Mouse (Mus musculus) pancreas, adult 10 weeks (tissue): Measurements from ENCODE around the gene Krtap5-4. TPM values are rescaled to one million over a fixed set of nuclear protein-coding genes. Genes with fewer than 3 reads are reported as not detected.

Source experiments
- polyA plus RNA-seq: library from polyadenylated mRNA; stranded (reverse); fragments of 350-450 nt; fragmentation: Illumina TruSeq; extraction: RNeasy Lipid Tissue Mini Kit (QIAGEN cat#74804); gene quantifications from one replicate; pipeline ENCODE4 v1.2.3, GENCODE M21; 2015; ENCODE audit warnings: low read depth, low replicate concordance; ENCODE audit not compliant: insufficient read depth

The Krtap5-4 gene
- not detected for polyA plus RNA-seq

GRCm38 (mm10) chr7:142303249-142303648 is at the start of gene Krtap5-4:
Gene Krtap5-4 (plus strand): TSS chr7:142303549.

GRCm38 (mm10) chr7:142258254-142258653 is 45.1 kb upstream of the Krtap5-4 start, which contains the start of gene Gm2431:
Gene Gm2431 (minus strand): TSS chr7:142258354.

GRCm38 (mm10) chr7:142274263-142274662 is 29.1 kb upstream of the Krtap5-4 start, which contains the start of gene Gm4559:
Gene Gm4559 (minus strand): TSS chr7:142274363.

GRCm38 (mm10) chr7:142297018-142297417 is 6.3 kb upstream of the Krtap5-4 start, which contains the start of gene Krtap5-1:
Gene Krtap5-1 (minus strand): TSS chr7:142297118.

Other genes with a start within 250 kb of the Krtap5-4 start
- gene Mob2, start 242.5 kb upstream of the Krtap5-4 start, polyA plus RNA-seq = 23.7 TPM
- 2.1 TPM for gene Dusp8, start 207.7 kb upstream of the Krtap5-4 start, polyA plus RNA-seq
- not detected for gene Gm45618, start 182.8 kb upstream of the Krtap5-4 start, polyA plus RNA-seq
- not detected for gene Gm39115, start 167.5 kb upstream of the Krtap5-4 start, polyA plus RNA-seq
- not detected for gene Gm45337, start 158.9 kb upstream of the Krtap5-4 start, polyA plus RNA-seq
- gene Gm29735, start 146.4 kb upstream of the Krtap5-4 start, polyA plus RNA-seq = not detected
- gene Gm4553, start 137.8 kb upstream of the Krtap5-4 start, polyA plus RNA-seq = not detected
- not detected for gene Krtap5-2, start 127.5 kb upstream of the Krtap5-4 start, polyA plus RNA-seq
- not detected for gene Gm10153, start 113.2 kb upstream of the Krtap5-4 start, polyA plus RNA-seq
- gene Krtap5-3, start 102.2 kb upstream of the Krtap5-4 start, polyA plus RNA-seq = not detected
- gene Gm7579, start 91.7 kb upstream of the Krtap5-4 start, polyA plus RNA-seq = not detected
- gene Krtap5-5, start 73.6 kb upstream of the Krtap5-4 start, polyA plus RNA-seq = not detected
- not detected for gene Gm40460, start 62.5 kb upstream of the Krtap5-4 start, polyA plus RNA-seq
- gene Gm2431, start 45.2 kb upstream of the Krtap5-4 start, polyA plus RNA-seq = not detected
- gene Gm4559, start 29.2 kb upstream of the Krtap5-4 start, polyA plus RNA-seq = not detected
- not detected for gene Krtap5-1, start 6.4 kb upstream of the Krtap5-4 start, polyA plus RNA-seq
- not detected for gene Ifitm10, start 70.2 kb downstream of the Krtap5-4 start, polyA plus RNA-seq
- not detected for gene Gm49369, start 79.1 kb downstream of the Krtap5-4 start, polyA plus RNA-seq
- 108 TPM for gene Ctsd, start 84.5 kb downstream of the Krtap5-4 start, polyA plus RNA-seq
- not detected for gene Syt8, start 131.3 kb downstream of the Krtap5-4 start, polyA plus RNA-seq
- gene Tnni2, start 138.3 kb downstream of the Krtap5-4 start, polyA plus RNA-seq = not detected
- gene Lsp1, start 157.3 kb downstream of the Krtap5-4 start, polyA plus RNA-seq = 26.2 TPM
- not detected for gene Tnnt3, start 195.3 kb downstream of the Krtap5-4 start, polyA plus RNA-seq
- 17.2 TPM for gene Mrpl23, start 229.1 kb downstream of the Krtap5-4 start, polyA plus RNA-seq